Mouse (Mus musculus) cerebellum, adult 2 months (tissue): ENCODE measurements around the gene Hoxd11.

Experiments
- CTCF ChIP-seq: fragments of 200-500 bp; IDR thresholded peaks from 2 replicates; pipeline ENCODE4 v1.5.1; 2011; ENCODE audit warnings: low read depth, mild to moderate bottlenecking, control low read depth, low read length, moderate library complexity, borderline replicate concordance; ENCODE audit not compliant: insufficient read depth
- POLR2A ChIP-seq: fragments of 200-500 bp; IDR thresholded peaks from 2 replicates; pipeline ENCODE4 v1.6.1; 2011; ENCODE audit warnings: low read length, control low read depth, borderline replicate concordance; ENCODE audit not compliant: insufficient read depth

DNA sequence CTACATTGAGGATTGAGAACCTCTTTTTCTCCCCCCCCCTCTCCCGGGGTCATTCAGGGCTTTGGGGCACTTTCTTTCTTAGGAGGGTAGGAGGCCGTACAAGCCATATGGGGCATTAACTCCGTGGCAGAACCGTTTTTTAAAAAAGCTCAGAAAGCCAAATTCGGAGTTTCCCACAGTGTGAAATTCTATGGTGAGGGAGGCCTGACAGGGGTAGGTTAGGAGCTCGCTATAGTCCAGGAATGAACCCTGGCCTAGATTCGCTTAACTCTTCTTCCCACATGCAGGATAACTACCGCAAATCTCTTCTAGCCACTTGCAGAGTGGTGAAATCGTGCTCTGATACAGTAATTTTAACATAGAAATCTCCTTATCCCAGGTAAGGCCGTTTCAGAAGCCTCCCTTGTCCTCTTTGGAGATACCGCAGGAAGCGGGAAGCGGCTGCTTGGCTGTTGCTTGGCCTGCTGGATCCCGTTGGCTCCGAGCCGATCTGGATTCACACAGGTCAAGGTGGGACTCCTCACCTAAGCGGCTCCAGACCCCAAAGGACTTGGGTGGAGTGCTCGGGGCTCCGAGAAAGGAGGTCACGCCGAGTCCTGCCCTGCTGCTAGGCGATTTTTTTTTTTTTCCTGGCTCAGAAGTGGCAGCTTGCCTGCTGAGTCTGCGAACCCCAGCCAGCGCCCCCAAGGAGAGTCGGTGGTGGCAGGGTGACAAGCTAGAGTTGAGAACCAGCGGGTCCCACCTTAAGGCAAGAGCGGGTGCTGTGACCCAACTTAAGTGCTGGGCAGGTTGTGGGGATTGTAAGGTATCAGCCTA, 55.8 kb downstream of the Hoxd11 start:
- no peak for TF ChIP-seq POLR2A
- no peak for TF ChIP-seq CTCF
